Mouse (Mus musculus) layer of hippocampus, adult 18-20 months (tissue): ENCODE measurements around the gene Stard10. TPM values are rescaled to one million over a fixed set of nuclear protein-coding genes. Genes with fewer than 3 reads are reported as not detected.

Experiments used
- DNase-seq, 2 experiments: peaks; one replicate each; pipeline ENCODE4 v3.0.0; 2022; ENCODE audit warnings: low spot score in 2 of 2
- long read RNA-seq: library from polyadenylated mRNA; stranded (forward); transcript quantifications from one replicate; pipeline ENCODE4 v2.0.0, GENCODE M21; 2021
- total RNA-seq, 2 experiments: library from RNA; stranded (reverse); gene quantifications; 2 replicates each; pipeline ENCODE4 v1.2.3; 2021

The Stard10 gene
- 10 to 100 TPM; 26.2 to 29.7 TPM for total RNA-seq
- long read RNA-seq, transcript Stard10-201 (7 exons, 1,400 nt), result major isoform, 17 of 22 reads
- long read RNA-seq, partial matches to known transcripts, result 1 of 22 reads
- long read RNA-seq, other reads (novel, unspliced or antisense), result 3 of 22 reads

GRCm38 (mm10) chr7:101317014-101317413 is at the start of gene Stard10:
TSS of gene Stard10 (plus strand) at chr7:101317086.
- DNase-seq, result no peak

GRCm38 (mm10) chr7:101267457-101268259 is 49.2 kb upstream of the Stard10 start:
- DNase-seq, result peak in 1 of 2 experiments; percentile 62

GRCm38 (mm10) chr7:101271602-101272001 is 45.3 kb upstream of the Stard10 start:
- DNase-seq, result peak in 1 of 2 experiments; percentile 63

GRCm38 (mm10) chr7:101272466-101273160 is 44.3 kb upstream of the Stard10 start:
- DNase-seq, result no peak

- DNase-seq, result no peak
Measured at GRCm38 (mm10) chr7:101282721-101283120, 34.2 kb upstream of the Stard10 start.

GRCm38 (mm10) chr7:101284504-101284903 is 32.4 kb upstream of the Stard10 start:
- no peak for DNase-seq

GRCm38 (mm10) chr7:101286891-101287290 is 30.0 kb upstream of the Stard10 start:
- no peak for DNase-seq

GRCm38 (mm10) chr7:101287820-101288219 is 29.1 kb upstream of the Stard10 start:
- DNase-seq, result no peak

GRCm38 (mm10) chr7:101288436-101288835 is 28.4 kb upstream of the Stard10 start:
- DNase-seq, result peak in 1 of 2 experiments; percentile 44

- DNase-seq, result no peak
Measured at GRCm38 (mm10) chr7:101290401-101290800, 26.5 kb upstream of the Stard10 start.

GRCm38 (mm10) chr7:101291211-101291610 is 25.7 kb upstream of the Stard10 start:
- DNase-seq, result no peak

- no peak for DNase-seq
Measured at GRCm38 (mm10) chr7:101291641-101292040, 25.2 kb upstream of the Stard10 start.

GRCm38 (mm10) chr7:101292086-101292485 is 24.8 kb upstream of the Stard10 start:
- DNase-seq, result no peak

- DNase-seq, result no peak
Measured at GRCm38 (mm10) chr7:101292696-101293095, 24.2 kb upstream of the Stard10 start.

- no peak for DNase-seq
Measured at GRCm38 (mm10) chr7:101293138-101293537, 23.7 kb upstream of the Stard10 start.

GRCm38 (mm10) chr7:101293611-101294010 is 23.3 kb upstream of the Stard10 start:
- DNase-seq, result no peak

GRCm38 (mm10) chr7:101295438-101295837 is 21.4 kb upstream of the Stard10 start:
- DNase-seq, result no peak

- DNase-seq, result peak; percentile 83 to 90
Measured at GRCm38 (mm10) chr7:101296252-101297022, 20.4 kb upstream of the Stard10 start.

- no peak for DNase-seq
Measured at GRCm38 (mm10) chr7:101297023-101297405, 19.9 kb upstream of the Stard10 start.

GRCm38 (mm10) chr7:101298375-101298774 is 18.5 kb upstream of the Stard10 start:
- no peak for DNase-seq

- peak in 1 of 2 experiments; percentile 36 for DNase-seq
Measured at GRCm38 (mm10) chr7:101301361-101301880, 15.5 kb upstream of the Stard10 start.
